Mouse (Mus musculus) inflammation-experienced regulatory T-cells, adult 6 months (primary cell): ENCODE results near the gene Camkv. TPM values are rescaled to one million over a fixed set of nuclear protein-coding genes. Genes with fewer than 3 reads are reported as not detected.

Experiments
- ATAC-seq: one replicate; pipeline ENCODE4 v1.8.0; 2017
- polyA plus RNA-seq, 3 experiments: library from polyadenylated mRNA; unstranded; fragments of 100-300 nt; shearing (Covaris generic); gene quantifications; one replicate each; pipeline ENCODE4 v1.2.1; 2017

The Camkv gene
- polyA plus RNA-seq, 3 experiments from 2014 or later, result not detected

DNA sequence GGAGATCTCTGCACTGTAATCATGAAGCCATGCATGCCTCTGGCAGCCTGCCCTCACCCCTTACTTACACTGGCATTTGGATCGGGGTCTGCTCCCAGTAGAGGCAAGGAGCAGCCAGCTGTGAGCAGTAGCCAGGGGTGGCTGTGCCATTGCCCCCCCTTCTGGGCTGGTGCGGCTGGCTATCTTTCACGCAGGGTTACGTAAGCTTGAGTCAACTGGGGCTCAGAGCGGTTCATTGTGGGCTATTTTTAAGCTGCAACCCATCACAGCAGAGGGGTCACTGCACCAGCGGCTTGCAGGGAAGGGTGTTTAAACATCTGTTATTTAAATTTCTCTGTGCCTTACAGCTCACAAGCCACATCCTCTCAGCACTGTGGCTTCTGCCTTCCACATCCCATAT, 11.5 kb upstream of the Camkv start:
- no peak for ATAC-seq

GRCm38 (mm10) chr9:107925251-107925650, 10.2 kb upstream of the Camkv start:
- no peak for ATAC-seq

- ATAC-seq, result no peak
These were observed 8.5 kb upstream of the Camkv start for GRCm38 (mm10) chr9:107926920-107927420.

DNA sequence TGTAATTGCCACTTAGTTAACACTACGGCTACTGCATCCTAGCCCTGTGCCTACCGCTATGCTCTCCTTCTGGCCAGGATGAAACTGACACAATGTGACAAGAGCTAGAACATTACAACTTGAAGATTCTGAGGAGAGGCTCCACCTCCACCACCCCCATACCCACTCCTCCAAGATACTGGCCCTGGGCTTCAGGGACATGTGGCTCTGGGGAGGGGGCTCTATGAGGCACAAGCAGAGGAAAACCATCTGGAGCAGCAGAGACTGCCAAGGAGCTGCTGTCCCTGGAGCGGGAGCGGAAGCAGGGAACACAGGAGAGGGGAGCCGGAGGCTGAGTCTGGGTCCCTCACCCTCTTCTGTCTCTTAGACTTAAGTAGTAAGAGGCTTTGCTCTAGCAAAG, 7.7 kb upstream of the Camkv start:
- no peak for ATAC-seq

GRCm38 (mm10) chr9:107928169-107928568, 7.3 kb upstream of the Camkv start, which contains the start of gene Actl11:
Gene Actl11, plus strand, starts transcription at chr9:107928469.
- no peak for ATAC-seq

- ATAC-seq, result no peak
These were observed 3.3 kb upstream of the Camkv start for GRCm38 (mm10) chr9:107932221-107932620.

DNA sequence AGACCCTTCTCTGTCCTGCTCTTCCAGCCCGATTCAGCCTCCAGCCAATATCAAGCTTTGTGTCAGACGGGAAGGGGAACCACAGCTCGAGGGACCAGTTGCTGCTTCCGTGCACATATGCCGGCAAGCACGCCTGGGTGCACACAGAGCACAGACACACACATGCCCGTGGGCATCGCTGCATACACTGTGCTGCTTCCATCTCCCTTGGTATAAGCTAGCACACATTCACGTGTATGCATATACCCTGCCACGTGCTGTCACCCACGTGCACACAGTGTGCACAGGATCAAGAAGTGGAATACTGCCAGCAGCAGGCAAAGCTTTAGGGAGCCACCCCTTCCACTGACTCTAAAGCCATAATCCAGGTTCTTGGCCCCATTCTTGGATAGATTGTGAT, 1.3 kb upstream of the Camkv start:
- ATAC-seq, result no peak

- ATAC-seq, result no peak
These were observed 328 bp downstream of the Camkv start for GRCm38 (mm10) chr9:107935790-107936214.

DNA sequence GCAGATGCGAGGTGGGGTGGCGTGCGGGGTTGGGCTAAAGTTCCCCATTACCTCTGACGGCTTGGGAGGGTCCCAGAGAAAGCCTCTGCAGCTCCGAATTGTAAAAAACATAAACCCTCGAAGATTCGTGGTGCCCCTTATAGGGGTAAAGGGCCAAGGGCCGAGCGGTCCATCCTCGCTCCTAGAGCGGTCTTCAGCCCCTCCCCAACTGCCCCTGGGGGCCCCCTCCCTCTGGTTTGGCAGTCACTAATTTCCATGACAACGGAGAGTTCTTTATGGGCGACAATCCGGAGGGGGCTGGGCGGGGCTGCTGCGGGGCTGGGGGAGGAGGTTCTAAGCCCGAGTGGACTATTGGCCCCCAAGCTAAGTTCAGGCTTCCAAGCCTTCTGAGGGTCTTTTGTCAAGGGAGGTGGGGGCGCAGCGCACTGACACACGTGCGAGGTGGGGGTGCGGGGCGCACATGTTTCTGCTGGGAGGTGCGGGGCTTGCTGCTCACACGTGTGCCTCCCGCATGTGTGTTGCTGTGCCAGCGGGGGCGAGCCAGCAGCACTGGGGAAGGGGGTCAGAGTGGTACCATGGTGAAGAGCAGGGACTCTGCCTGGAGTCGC, 845 bp downstream of the Camkv start:
- no peak for ATAC-seq

DNA sequence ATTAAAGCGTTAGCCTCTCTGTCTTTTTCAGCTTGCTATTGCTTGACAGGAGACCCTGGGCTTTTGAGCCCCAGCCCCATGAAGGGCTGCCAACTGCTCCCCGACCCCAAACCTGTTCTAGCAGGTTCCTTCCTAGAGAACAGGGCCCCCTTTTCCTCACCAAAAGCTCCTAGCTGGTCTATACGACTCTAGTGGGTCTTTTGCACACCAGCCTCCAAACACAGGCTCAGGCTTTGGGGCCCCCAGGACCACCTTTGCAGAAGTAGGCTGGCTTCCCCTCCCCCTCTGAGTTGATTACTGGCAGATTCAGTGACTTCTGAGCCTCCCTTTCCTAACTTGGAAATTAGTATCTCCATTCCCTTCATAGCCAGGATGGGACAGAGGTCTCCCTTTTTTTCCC, 1.4 kb downstream of the Camkv start:
- ATAC-seq, result no peak

DNA sequence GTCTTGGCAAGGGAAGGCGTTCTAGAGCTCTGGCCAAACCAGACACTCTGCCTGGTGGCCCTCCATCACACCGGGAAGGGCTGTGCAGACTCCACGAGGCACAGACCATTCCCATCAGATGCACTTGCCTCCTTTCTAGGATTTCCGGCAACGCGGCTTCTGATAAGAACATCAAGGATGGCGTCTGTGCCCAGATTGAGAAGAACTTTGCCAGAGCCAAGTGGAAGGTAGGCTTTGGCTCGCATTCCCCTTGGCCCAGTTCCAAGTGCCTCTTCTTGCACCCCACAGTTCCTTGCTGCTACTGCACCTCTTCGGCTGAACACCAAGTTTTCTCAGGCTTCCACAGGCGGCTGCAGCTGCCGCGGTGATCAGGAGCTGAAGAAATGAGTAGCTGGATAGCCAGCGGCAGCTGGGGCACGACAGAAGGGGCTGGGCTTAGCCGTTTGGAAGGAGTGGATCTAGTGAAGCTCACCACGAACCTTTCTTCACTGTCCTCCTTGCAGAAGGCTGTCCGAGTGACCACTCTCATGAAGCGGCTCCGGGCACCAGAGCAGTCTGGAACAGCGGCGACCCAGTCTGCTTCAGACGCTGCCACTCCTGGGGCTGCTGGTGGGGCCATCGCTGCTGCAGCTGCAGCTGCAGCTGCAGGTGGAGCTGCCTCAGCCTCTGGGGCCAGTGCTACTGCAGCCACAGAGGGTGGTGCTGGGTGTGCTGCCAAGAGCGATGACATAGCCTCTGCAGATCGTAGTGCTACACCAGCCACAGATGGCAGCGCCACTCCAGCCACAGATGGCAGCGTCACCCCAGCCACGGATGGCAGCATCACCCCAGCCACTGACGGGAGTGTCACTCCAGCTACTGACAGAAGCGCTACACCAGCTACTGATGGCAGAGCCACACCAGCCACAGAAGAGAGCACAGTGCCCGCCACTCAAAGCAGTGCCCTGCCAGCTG, 12.0 kb downstream of the Camkv start:
- no peak for ATAC-seq

DNA sequence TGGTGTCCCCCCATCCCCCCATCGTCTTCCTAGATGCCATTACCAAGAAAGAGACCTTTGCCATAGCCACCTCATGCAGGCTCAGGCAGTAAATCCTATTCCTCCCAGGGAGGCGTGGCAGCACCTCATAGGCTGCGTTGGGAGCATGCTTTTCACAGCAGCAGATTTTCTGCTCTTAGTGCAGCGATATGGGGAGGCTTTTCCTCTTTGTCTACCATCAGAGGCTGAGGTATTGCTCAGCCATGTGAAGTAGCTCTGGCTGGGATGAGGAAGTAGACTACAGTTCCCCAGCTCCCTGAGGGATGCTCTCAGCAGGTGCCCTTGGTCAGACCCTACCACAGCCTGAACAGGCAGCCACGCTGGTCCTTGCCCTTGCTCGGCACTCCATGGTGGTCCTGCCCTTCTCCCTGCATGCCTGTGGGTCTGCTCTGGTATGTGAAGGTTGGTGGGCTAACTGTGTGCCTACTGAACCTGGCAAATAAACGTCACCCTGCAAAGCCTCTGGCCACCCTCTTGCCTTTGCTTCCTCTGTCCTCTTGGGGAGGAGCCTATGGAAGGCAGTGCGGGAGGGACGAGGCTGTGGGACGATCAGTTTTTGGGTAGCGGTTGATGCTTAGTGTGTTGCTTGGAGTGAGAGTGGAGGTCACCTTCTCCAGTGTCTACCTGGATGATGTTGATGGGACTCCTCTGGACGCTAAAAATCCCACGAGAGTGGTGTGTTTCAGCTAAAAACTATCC, 13.9 kb downstream of the Camkv start:
- no peak for ATAC-seq

DNA sequence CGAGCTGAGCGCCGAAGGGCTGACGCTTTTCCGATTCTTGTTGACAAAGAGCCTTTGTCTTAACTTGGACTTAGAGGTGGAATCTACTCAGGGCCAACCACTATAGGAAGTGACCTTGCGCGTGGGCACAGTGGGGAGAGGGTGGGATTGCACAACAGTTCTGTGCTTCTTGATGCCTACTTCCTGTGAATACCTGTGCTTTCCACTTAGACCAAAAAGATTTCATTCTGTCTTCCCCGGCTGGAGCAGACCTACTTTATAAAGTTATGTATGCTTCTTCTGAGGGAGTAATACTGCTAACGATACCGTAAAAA, 14.4 kb downstream of the Camkv start, which contains the start of gene Traip:
TSS of gene Traip (plus strand) at position 215 of the 314 bp plus-strand sequence.
- ATAC-seq, result no peak

- peak; percentile 99 for ATAC-seq
These were observed 15.2 kb downstream of the Camkv start for GRCm38 (mm10) chr9:107950460-107951355.

DNA sequence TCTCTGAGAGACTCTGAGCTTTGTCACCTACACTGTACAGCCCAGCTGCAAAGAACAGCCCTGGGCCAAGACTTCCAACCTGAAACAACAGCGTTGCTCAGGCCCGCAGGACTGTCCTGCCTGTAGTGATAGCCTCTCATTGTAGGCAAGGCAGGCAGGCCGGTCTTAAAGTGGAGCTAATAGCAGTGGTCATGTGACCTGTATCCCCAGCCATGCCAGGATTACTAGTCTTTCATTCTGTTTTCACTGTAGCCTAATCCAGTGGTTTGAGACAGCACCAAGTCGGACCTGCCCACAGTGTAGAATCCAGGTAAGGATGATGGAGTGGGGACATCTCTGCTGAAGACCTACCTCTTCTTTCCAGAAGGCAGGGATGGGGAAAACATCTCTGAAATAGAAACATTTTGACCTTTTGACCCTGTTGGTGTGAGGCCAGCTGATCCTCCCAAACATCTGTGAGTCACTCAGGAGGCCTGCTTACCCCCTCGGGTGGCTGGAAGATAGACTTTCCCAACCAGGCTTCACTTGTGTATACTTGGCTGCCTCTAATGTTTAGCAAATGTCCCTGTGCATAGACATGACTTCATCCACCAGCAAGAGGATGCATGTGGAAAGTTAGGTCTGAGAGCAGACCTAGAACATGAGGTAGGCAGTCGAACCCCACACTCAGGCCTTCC, 20.3 kb downstream of the Camkv start:
- ATAC-seq, result no peak

DNA sequence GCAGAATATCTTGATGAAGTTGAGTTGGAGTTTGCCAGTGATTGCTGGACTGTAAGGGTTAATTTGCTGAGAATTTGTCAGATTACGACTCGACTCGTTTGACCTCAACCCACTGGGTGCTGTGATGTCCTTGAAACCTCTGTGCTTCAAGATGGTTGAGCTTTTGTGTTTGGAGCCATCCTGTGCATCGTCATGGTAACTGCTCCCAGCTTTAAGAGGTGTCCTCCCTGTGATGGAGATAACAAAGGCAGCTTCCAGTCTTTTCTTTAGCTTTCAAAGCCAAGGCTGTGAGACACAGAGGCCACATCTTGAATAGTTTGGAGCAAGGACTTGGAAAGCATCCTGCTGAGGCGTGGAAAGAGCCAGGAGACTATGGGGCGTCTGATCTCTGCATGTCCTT, 21.7 kb downstream of the Camkv start:
- no peak for ATAC-seq

- no peak for ATAC-seq
These were observed 24.4 kb downstream of the Camkv start for GRCm38 (mm10) chr9:107959896-107960295.

DNA sequence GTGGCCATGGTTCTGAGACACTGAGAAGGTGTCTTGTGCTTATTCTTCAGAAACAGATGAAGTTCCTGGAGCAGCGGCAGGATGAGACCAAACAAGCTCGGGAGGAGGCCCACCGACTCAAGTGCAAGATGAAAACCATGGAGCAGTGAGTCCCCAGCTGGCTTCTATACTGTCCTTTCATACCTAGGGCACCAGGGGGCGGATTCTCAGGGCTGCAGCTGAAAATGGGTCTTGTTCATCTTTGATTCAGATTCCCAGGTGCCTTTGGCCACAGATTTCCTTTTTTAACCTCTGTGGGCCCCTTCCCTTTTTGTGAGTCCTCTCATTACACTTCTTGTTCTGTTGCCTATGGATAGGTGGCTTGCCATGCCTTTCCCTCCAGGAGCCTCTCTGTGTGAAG, 25.5 kb downstream of the Camkv start:
- no peak for ATAC-seq

DNA sequence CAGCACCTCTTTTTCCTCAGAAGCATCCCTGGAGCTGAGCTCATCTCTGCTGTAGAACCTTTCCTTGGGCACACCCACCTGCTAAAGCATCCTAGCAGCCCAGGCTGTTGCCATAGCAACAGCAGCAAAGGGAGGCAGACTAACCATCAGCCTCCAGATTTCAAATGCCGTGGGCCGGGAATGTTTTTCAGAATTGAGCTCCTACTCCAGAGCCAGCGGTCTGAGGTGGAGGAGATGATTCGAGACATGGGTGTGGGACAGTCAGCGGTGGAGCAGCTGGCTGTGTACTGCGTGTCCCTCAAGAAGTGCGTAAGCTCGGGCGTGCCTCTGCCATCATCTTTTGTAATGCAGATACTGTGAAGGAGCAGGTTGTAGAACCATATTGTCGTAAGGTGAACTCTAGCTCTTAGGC, 25.9 kb downstream of the Camkv start:
- no peak for ATAC-seq

DNA sequence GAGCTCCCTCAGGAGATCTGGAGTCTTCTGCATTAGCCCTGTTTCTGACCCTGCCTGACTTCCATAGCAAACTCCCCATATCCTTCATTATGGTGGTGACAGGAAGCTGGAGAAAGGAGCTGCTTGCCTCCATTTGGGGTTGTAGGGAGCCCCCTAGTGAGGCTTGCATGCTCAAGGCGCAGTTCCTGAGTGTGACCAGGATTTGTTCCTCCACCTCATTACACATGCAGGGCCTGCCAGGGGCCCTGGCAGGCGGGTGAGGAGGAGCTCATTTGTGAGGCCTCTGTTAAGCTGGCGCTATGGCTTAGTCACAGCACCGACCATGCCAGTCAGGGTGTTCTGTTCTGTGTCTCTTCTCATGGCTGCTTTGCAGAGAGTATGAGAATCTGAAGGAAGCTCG, 26.4 kb downstream of the Camkv start:
- no peak for ATAC-seq

- no peak for ATAC-seq
These were observed 27.4 kb downstream of the Camkv start for GRCm38 (mm10) chr9:107962916-107963315.
